Mouse (Mus musculus) adrenal gland, postnatal 14 days (tissue): ENCODE results near the gene Tomm20. TPM values are rescaled to one million over a fixed set of nuclear protein-coding genes. Genes with fewer than 3 reads are reported as not detected.
"Not testable (repeated sequence)": the region's sequence is repeated elsewhere in the genome, so short reads cannot be mapped to it uniquely, and the experiment has no call there.

Experiments used
- DNase-seq: peaks from one replicate; pipeline ENCODE4 v3.0.0; 2021; ENCODE audit warnings: mixed read lengths
- total RNA-seq: library from RNA; stranded (reverse); gene quantifications from 2 replicates; pipeline ENCODE4 v1.2.3, GENCODE M21; 2021

The Tomm20 gene
- total RNA-seq, 1 experiment from 2014 or later, result 206 TPM

DNA sequence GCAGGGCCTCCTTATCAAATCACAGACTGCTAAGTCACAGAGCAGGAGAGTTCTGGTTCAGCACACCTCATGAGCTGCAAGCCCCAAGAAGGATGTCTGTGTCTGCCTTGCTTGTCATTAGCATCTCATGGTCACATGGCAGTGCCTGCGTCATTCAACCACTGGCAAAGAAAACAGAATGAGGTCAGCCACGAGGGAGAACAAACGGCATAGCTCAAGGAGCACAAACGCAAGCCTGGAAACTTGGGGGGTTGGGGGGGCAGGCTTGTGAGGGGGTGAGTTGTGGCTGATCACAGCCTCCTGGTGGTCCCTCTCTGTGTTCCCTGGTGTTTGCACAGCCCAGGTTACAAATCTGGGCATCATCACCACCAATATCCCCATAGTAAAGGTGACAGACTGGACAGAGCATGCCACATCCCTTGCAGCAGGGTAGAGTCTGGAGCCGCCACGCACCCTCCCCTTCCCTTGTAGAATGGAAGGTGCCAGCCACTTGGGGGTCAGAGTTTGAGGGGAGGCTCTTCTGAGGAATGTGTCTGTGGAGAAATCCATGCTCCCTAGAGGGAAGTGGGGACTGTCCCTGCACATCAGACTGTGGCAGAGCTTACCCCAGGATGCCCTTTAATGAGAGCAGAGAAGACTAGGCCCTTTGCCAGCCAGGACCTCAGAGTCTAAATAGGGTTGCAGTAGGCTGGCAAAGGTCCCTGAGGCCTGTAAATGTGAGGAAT lies 61.3 kb downstream of the Tomm20 start:
- peak; percentile 79 for DNase-seq

DNA sequence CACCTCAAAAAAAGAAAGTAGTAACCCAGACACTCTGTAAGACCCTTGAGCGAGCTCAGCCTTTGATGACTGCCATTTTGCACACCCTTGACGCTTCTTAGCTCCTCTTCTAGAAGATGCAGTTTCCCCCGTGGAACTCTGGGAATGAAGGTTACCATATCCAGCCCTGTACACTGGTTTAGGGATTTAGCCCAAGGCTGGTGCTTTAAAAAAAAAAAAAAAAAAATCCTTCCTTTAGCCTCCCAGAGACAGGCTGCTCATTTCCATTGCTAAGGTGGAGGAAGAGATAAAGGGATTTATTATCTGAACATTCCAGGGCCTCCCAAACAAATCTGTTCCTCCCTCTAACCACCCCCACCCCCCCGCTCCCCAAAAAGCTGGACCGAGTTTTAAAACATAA lies 61.9 kb downstream of the Tomm20 start:
- DNase-seq, result no peak

DNA sequence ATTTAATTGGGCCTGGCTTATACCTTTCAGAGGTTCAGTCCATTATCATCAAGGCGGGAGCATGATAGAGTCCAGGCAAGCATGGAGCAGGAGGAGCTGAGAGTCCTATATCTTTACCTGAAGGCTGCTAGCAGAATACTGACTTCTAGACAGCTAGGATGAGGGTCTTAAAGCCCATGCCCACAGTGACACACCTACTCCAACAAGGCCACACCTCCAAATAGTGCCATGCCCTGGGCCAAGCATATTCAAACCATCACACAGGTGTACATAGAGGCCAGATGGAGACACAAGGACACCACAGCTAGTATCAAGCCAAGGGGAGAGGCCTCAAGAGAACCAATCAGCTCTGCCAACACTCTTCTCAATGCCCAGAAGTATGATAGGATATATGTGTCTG lies 63.1 kb downstream of the Tomm20 start:
- not testable (repeated sequence) for DNase-seq

DNA sequence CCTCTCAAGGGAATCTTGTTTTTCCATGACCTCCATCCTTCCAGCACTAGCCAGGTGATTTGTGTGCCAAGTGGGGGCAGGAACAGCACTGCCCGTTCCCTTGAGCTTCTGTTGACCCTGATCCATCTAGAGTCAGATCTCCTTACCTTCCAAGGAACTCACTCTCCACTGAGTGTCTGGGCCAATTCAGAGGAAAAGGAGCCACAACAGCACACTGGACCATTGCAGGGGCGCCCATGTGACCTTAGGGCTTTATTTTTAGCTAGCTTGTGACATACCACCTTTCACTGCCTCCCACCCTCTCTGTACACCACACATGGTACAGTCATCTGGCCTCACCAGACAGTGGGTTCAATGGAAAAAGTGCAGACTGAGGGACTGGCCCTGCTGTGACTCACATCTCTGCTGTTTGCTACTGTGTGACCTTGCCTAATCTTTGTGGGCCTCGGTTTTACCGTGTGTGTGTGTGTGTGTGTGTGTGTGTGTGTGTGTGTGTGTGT lies 64.0 kb downstream of the Tomm20 start:
- DNase-seq, result peak; percentile 73

Other genes with a start within 250 kb of the Tomm20 start
- gene Rbm34, start 25.2 kb upstream of the Tomm20 start, total RNA-seq, result 14.1 and 16.0 TPM in 2 replicates
- 37.8 and 40.2 TPM in 2 replicates for gene Pard3, start 118.0 kb upstream of the Tomm20 start, total RNA-seq